Mouse (Mus musculus): ENCODE measurements around the gene Ttll1. TPM values are rescaled to one million over a fixed set of nuclear protein-coding genes. Genes with fewer than 3 reads are reported as not detected.

The Ttll1 gene
- polyA plus RNA-seq (2014; fragmentation: Nextera tagmentation; extraction: Ambion mirVana): 18.0 and 19.2 TPM in 2 replicates

DNA sequence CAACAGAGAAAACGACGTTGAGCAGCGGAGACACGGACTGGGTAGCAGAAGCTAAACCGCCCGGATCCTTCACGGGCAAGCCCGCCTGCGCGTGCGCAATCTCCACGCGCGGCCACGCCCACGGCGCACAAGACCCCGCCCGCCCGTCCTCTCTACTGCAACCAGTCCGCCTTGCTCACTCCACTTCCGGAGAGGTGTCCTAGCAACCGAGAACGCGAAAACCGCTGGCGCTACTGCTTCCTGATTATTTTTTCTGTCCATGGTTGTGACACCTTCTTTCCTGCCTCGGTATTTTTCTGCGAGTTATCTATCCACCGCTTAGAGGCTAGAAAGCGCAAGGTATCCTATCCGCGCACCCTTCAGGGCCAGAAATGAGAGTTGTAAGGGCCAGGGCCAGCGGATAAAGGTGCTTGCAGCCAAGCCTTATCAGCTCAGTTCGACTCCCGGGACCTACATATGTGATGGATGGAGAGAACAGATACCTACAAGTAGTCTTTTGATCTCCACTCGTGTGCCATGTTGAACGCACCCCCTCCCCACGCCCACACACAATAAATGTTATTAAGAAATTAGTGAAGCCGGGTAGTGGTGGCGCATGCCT is at the start of gene Ttll1:
Gene Ttll1, minus strand, starts transcription at position 89 of the 601 bp plus-strand sequence.
- Histone ChIP-seq H3K27ac (ENCODE audit: low read length) (no peak within 1 kb of the TSS), H3K4me2 (replicated peaks; ENCODE audit: low read depth, low read length) (peak within 1 kb of the TSS; percentile 85), H3K9ac (replicated peaks; ENCODE audit: low read depth, low read length) (peak within 1 kb of the TSS; percentile 28), H3K9me3 (ENCODE audit: control insufficient read depth, low read depth, low read length) (no peaks in the 10 kb centered on the region), H3K27me3 (ENCODE audit: control insufficient read depth, insufficient read depth, low read length) (no peaks in the 10 kb centered on the region), H3K36me3 (ENCODE audit: control insufficient read depth, insufficient read depth, low read length) (no peaks in the 10 kb centered on the region), H3K4me3 (ENCODE audit: low read depth, low read length) (peak within 1 kb of the TSS; percentile 56), H3K4me1 (ENCODE audit: control insufficient read depth, insufficient read depth, low read length) (no peaks in the 10 kb centered on the region)
- 11% methylated on average over 41 of the region's 41 CpGs for WGBS
- peak; percentile 95 for ATAC-seq (ENCODE audit: insufficient number of reproducible peaks, insufficient read depth, low FRiP score, low read depth)

DNA sequence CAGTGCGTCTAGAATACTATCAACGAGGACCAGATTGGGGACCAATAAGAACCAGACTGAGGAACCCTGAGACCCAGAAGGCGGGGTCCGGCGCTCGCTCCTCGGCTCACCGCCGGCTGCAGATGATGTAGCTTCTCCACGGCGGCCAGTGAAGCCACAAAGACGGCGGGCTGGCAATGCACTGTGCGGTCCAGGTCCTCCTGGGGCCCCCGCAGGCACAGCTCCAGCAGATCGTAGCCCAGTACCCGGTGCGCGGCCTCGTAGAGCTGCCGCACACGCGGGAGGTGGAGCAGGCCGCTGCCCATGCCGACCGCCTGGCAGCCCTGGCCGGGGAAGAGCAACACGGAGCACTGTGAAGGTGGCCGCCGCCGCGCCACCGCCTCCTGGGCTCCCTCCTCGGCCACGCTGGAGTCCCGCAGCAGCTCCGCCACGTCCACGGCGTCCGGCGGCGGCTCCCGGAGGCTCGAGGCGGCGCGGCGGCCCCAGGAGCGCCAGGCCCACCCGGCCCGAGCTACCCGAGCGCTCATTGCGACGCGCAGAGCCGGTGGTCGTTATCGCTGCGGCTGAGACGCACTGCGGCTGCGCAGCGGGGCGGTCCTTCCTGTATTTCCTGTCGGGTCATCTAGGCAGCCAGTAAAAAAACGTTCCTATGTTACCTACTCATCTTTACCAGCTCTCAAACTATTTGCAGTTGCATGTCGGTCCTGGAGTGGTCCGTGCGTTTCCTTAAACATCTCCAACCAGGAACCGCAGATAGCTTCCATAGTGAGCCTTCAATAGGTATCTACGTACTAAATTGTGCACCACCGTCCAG is 44.7 kb upstream of the Ttll1 start:
- no peaks in the 10 kb centered on the region for H3K27me3 ChIP-seq (ENCODE audit: control insufficient read depth, insufficient read depth, low read length)
- H3K4me3 ChIP-seq (ENCODE audit: low read depth, low read length): peak overlapping the region; percentile 82
- peaks cover 4% of the 10 kb centered on the region for H3K36me3 ChIP-seq (ENCODE audit: control insufficient read depth, insufficient read depth, low read length)
- peak overlapping the region; percentile 48 for H3K4me2 ChIP-seq (replicated peaks; ENCODE audit: low read depth, low read length)
- ATAC-seq (ENCODE audit: insufficient number of reproducible peaks, insufficient read depth, low FRiP score, low read depth): peak; percentile 81
- H3K4me1 ChIP-seq (ENCODE audit: control insufficient read depth, insufficient read depth, low read length): no peaks in the 10 kb centered on the region
- peak overlapping the region; percentile 91 for H3K27ac ChIP-seq (ENCODE audit: low read length)
- WGBS: under 1% methylated on average over 71 of the region's 74 CpGs
- peak overlapping the region; percentile 86 for H3K9ac ChIP-seq (replicated peaks; ENCODE audit: low read depth, low read length)
- H3K9me3 ChIP-seq (ENCODE audit: control insufficient read depth, low read depth, low read length): 0 out of 2 replicates have a peak, but pooled peaks cover 3% of the 10 kb centered on the region

DNA sequence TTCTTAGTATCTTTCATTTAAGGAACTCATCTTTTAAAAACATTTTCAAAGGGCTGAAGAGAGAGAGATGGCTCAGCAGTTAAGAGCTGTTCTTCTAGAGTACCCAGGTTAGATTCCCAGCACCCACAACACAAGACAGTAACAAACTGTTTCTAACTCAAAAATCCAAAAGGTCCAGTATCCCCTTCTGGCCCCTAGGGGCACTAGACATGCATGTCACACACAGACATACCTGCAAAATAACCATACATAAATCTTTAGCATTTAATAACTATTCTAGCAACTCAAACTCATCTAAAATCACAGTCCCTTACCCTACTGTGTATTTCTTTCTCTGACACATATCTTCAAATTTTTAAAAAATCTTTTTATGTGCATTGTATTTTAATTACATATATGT is 43.1 kb upstream of the Ttll1 start:
- Histone ChIP-seq H3K4me1 (ENCODE audit: control insufficient read depth, insufficient read depth, low read length) (no peaks in the 10 kb centered on the region), H3K9ac (replicated peaks; ENCODE audit: low read depth, low read length) (no peak overlapping the region), H3K36me3 (ENCODE audit: control insufficient read depth, insufficient read depth, low read length) (peaks cover 15% of the 10 kb centered on the region), H3K27ac (ENCODE audit: low read length) (no peak overlapping the region), H3K9me3 (ENCODE audit: control insufficient read depth, low read depth, low read length) (0 out of 2 replicates have a peak, but pooled peaks cover 3% of the 10 kb centered on the region), H3K4me2 (replicated peaks; ENCODE audit: low read depth, low read length) (no peak overlapping the region), H3K27me3 (ENCODE audit: control insufficient read depth, insufficient read depth, low read length) (no peaks in the 10 kb centered on the region), H3K4me3 (ENCODE audit: low read depth, low read length) (no peak overlapping the region)
- ATAC-seq (ENCODE audit: insufficient number of reproducible peaks, insufficient read depth, low FRiP score, low read depth): no peak

DNA sequence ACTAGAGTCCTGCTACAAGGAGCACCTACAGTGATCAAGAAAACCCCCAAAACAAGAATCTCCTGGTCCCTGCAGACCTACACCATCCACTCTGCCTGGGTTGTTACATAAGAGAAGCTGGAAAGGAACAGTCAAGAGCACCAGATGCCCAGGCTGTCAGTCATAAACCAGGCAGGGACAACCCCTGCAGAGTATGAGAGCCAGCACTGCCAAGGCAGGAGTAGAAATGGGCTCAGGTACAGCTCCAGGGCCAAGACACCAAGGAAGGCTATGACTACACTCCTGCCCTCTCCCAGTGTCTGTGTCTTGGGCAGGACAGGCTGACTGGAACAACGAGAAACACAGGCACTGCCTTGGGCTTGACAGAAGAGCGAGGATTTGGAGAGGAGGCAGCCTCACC is 39.4 kb upstream of the Ttll1 start:
- Histone ChIP-seq H3K36me3 (ENCODE audit: control insufficient read depth, insufficient read depth, low read length) (peaks cover 47% of the 10 kb centered on the region), H3K4me2 (replicated peaks; ENCODE audit: low read depth, low read length) (no peak overlapping the region), H3K27me3 (ENCODE audit: control insufficient read depth, insufficient read depth, low read length) (no peaks in the 10 kb centered on the region), H3K9me3 (ENCODE audit: control insufficient read depth, low read depth, low read length) (0 out of 2 replicates have a peak, but pooled peaks cover 3% of the 10 kb centered on the region), H3K4me3 (ENCODE audit: low read depth, low read length) (no peak overlapping the region), H3K9ac (replicated peaks; ENCODE audit: low read depth, low read length) (no peak overlapping the region), H3K27ac (ENCODE audit: low read length) (no peak overlapping the region), H3K4me1 (ENCODE audit: control insufficient read depth, insufficient read depth, low read length) (no peaks in the 10 kb centered on the region)
- 73% methylated on average over 2 of the region's 2 CpGs for WGBS
- ATAC-seq (ENCODE audit: insufficient number of reproducible peaks, insufficient read depth, low FRiP score, low read depth): no peak

DNA sequence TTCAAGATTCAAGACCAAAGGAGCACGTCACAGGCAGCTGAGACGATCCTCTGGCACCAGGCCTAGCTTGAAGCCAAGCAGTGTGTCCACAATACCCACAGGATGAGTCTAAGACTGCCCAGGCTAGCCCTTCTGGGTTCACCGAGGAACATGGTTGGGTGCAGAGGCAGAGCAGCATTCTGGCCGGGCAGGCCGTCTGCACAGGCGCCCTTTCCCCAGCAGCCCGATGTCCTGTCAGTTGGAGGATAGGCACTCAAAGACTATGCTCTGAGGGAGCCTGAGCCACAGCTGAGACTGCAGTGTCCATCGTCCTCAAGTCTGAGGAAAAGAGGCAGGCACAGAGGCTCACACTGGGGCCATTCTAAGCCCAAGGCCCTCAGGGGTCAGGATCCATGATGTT is 36.5 kb upstream of the Ttll1 start:
- no peak for ATAC-seq (ENCODE audit: insufficient number of reproducible peaks, insufficient read depth, low FRiP score, low read depth)
- 94% methylated on average over 8 of the region's 8 CpGs for WGBS

DNA sequence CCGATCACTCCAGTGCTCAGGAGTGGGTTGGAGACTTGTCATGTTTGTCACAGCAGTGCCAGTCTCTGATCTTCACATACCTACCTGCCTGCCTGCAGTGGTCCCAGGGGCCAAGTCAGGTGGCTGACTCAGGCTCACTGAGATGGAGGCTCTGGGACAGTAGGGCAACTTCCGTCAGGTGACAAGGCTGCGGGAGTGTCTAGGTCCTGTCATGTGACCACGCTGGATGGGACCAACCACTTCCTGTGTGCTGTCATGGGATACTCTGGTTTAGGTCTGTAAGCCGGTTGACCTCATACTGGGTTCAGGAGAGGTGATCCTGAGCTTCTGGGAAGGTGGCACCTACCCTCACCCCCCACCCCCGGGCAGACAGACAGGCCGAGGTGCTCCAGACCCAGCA is 35.3 kb upstream of the Ttll1 start:
- no peaks in the 10 kb centered on the region for H3K4me1 ChIP-seq (ENCODE audit: control insufficient read depth, insufficient read depth, low read length)
- ATAC-seq (ENCODE audit: insufficient number of reproducible peaks, insufficient read depth, low FRiP score, low read depth): no peak
- H3K27me3 ChIP-seq (ENCODE audit: control insufficient read depth, insufficient read depth, low read length): no peaks in the 10 kb centered on the region
- no peak overlapping the region for H3K4me2 ChIP-seq (replicated peaks; ENCODE audit: low read depth, low read length)
- no peak overlapping the region for H3K9ac ChIP-seq (replicated peaks; ENCODE audit: low read depth, low read length)
- no peaks in the 10 kb centered on the region for H3K9me3 ChIP-seq (ENCODE audit: control insufficient read depth, low read depth, low read length)
- no peak overlapping the region for H3K4me3 ChIP-seq (ENCODE audit: low read depth, low read length)
- H3K36me3 ChIP-seq (ENCODE audit: control insufficient read depth, insufficient read depth, low read length): peaks cover 47% of the 10 kb centered on the region
- WGBS: 90% methylated on average over 7 of the region's 7 CpGs
- no peak overlapping the region for H3K27ac ChIP-seq (ENCODE audit: low read length)

More for the DNA sequence above, 36.5 kb upstream of the Ttll1 start:
- H3K27me3 ChIP-seq (ENCODE audit: control insufficient read depth, insufficient read depth, low read length): no peaks in the 10 kb centered on the region
- H3K4me1 ChIP-seq (ENCODE audit: control insufficient read depth, insufficient read depth, low read length): no peaks in the 10 kb centered on the region
- H3K4me3 ChIP-seq (ENCODE audit: low read depth, low read length): no peak overlapping the region
- no peaks in the 10 kb centered on the region for H3K9me3 ChIP-seq (ENCODE audit: control insufficient read depth, low read depth, low read length)
- H3K36me3 ChIP-seq (ENCODE audit: control insufficient read depth, insufficient read depth, low read length): peaks cover 47% of the 10 kb centered on the region
- no peak overlapping the region for H3K4me2 ChIP-seq (replicated peaks; ENCODE audit: low read depth, low read length)
- H3K27ac ChIP-seq (ENCODE audit: low read length): no peak overlapping the region
- H3K9ac ChIP-seq (replicated peaks; ENCODE audit: low read depth, low read length): no peak overlapping the region

DNA sequence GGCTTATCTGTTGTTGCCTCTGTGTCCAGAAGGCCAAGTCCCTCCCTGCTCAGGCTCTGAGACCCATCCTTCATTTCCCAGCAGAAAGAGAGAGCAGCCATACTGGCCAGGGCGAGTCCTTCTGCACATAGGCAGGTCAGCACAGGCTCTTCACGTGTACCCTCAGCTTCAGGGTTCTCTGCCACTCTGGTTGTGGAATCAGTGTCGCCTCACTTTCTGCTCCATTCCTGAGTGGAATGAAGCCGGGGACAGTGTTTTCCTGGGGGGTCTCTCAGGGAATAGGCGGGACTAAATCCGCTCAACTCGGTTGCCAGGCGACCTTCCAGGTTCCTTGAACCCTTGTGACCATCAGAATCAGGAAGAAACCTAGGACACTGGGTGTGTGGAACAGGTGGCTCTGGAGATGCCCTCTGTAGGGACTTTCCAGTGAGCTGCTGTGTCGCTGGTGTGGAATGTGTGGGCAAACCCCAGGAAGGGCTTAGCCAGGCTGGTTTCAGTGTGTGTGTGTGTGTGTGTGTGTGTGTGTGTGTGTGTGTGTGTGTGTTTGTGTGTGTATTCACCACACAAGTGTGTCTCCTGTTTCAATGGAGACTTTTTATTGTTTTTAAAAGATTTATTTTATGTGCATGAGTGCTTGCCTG is 31.1 kb upstream of the Ttll1 start:
- peaks cover 13% of the 10 kb centered on the region; the same call in 1 of the 2 replicates for H3K36me3 ChIP-seq (ENCODE audit: control insufficient read depth, insufficient read depth, low read length)
- H3K9me3 ChIP-seq (ENCODE audit: control insufficient read depth, low read depth, low read length): no peaks in the 10 kb centered on the region
- no peak for ATAC-seq (ENCODE audit: insufficient number of reproducible peaks, insufficient read depth, low FRiP score, low read depth)
- no peaks in the 10 kb centered on the region for H3K27me3 ChIP-seq (ENCODE audit: control insufficient read depth, insufficient read depth, low read length)
- H3K4me2 ChIP-seq (replicated peaks; ENCODE audit: low read depth, low read length): no peak overlapping the region
- no peak overlapping the region for H3K9ac ChIP-seq (replicated peaks; ENCODE audit: low read depth, low read length)
- 76% methylated on average over 9 of the region's 9 CpGs for WGBS
- no peaks in the 10 kb centered on the region for H3K4me1 ChIP-seq (ENCODE audit: control insufficient read depth, insufficient read depth, low read length)
- no peak overlapping the region for H3K4me3 ChIP-seq (ENCODE audit: low read depth, low read length)
- H3K27ac ChIP-seq (ENCODE audit: low read length): no peak overlapping the region

DNA sequence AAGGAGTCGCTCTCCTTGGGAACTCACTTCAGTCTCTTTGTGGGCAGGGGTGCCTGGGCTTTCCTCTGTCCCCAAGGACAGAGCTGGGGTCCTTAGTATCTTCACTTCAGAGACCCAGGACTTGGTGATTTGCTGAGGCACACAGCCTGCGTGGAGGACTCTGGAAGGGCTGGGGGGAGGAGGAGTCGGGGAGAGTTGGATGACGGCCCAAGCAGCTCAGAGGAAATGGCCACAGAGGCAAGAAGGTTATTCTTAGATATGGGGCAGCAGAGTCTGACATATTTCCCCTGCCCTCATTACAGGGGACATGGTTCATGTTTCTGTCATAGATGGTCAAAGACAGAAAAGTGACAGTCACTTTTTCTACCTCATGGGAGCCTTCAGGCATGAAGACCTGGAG is 29.2 kb upstream of the Ttll1 start:
- Histone ChIP-seq H3K9ac (replicated peaks; ENCODE audit: low read depth, low read length) (no peak overlapping the region), H3K27me3 (ENCODE audit: control insufficient read depth, insufficient read depth, low read length) (no peaks in the 10 kb centered on the region), H3K4me2 (replicated peaks; ENCODE audit: low read depth, low read length) (no peak overlapping the region), H3K36me3 (ENCODE audit: control insufficient read depth, insufficient read depth, low read length) (no peaks in the 10 kb centered on the region; the same call in 1 of the 2 replicates), H3K4me3 (ENCODE audit: low read depth, low read length) (no peak overlapping the region), H3K9me3 (ENCODE audit: control insufficient read depth, low read depth, low read length) (no peaks in the 10 kb centered on the region), H3K27ac (ENCODE audit: low read length) (no peak overlapping the region), H3K4me1 (ENCODE audit: control insufficient read depth, insufficient read depth, low read length) (no peaks in the 10 kb centered on the region)
- ATAC-seq (ENCODE audit: insufficient number of reproducible peaks, insufficient read depth, low FRiP score, low read depth): no peak
- 54% methylated on average over 4 of the region's 4 CpGs for WGBS
